Mouse (Mus musculus) lung, postnatal 36 days (tissue): ENCODE measurements at regions not wholly inside any gene's neighbourhood (a gene's known extent, or its start where the extent isn't known, plus 50 kb on each side); places are given as distances from the start of the nearest gene placed in this dataset.

Experiments
- DNase-seq: peaks from one replicate; pipeline ENCODE4 v3.0.0; 2022; ENCODE audit warnings: mixed read lengths

GRCm38 (mm10) chr13:82187196-82187595 is 404.3 kb downstream of the Cetn3 start:
- DNase-seq = no peak

GRCm38 (mm10) chr13:82200739-82201138 is 417.9 kb downstream of the Cetn3 start:
- no peak for DNase-seq

- DNase-seq = no peak
These were observed 442.6 kb downstream of the Cetn3 start for GRCm38 (mm10) chr13:82225430-82225829.

- DNase-seq = no peak
These were observed 451.0 kb downstream of the Cetn3 start for GRCm38 (mm10) chr13:82233901-82234300.

GRCm38 (mm10) chr13:82246231-82246630 is 463.4 kb downstream of the Cetn3 start:
- DNase-seq = no peak

- DNase-seq = peak; percentile 11
These were observed 467.5 kb downstream of the Cetn3 start for GRCm38 (mm10) chr13:82250361-82250760.

- DNase-seq = peak; percentile 0
These were observed 475.6 kb downstream of the Cetn3 start for GRCm38 (mm10) chr13:82258491-82258935.

- no peak for DNase-seq
These were observed 481.4 kb downstream of the Cetn3 start for GRCm38 (mm10) chr13:82264236-82264635.

GRCm38 (mm10) chr13:82265170-82265569 is 482.3 kb downstream of the Cetn3 start:
- no peak for DNase-seq

GRCm38 (mm10) chr13:82265736-82266135 is 482.9 kb downstream of the Cetn3 start:
- no peak for DNase-seq

- no peak for DNase-seq
These were observed 491.9 kb downstream of the Cetn3 start for GRCm38 (mm10) chr13:82274733-82275132.

GRCm38 (mm10) chr13:82276001-82276400 is 493.1 kb downstream of the Cetn3 start:
- DNase-seq = no peak

GRCm38 (mm10) chr13:82280744-82281143 is 497.9 kb downstream of the Cetn3 start:
- no peak for DNase-seq

GRCm38 (mm10) chr13:82295834-82296233 is 513.0 kb downstream of the Cetn3 start:
- no peak for DNase-seq

- no peak for DNase-seq
These were observed 521.4 kb downstream of the Cetn3 start for GRCm38 (mm10) chr13:82304227-82304626.

- DNase-seq = no peak
These were observed 522.2 kb downstream of the Cetn3 start for GRCm38 (mm10) chr13:82305076-82305475.

- DNase-seq = no peak
These were observed 525.5 kb downstream of the Cetn3 start for GRCm38 (mm10) chr13:82308336-82308735.

GRCm38 (mm10) chr13:82316573-82317202 is 533.8 kb downstream of the Cetn3 start:
- no peak for DNase-seq

- DNase-seq = peak; percentile 20
These were observed 534.3 kb downstream of the Cetn3 start for GRCm38 (mm10) chr13:82317203-82317580.

GRCm38 (mm10) chr13:82318395-82318794 is 535.5 kb downstream of the Cetn3 start:
- DNase-seq = no peak

GRCm38 (mm10) chr13:82354355-82354754 is 571.5 kb downstream of the Cetn3 start:
- no peak for DNase-seq

GRCm38 (mm10) chr13:82355296-82355695 is 572.4 kb downstream of the Cetn3 start:
- no peak for DNase-seq

GRCm38 (mm10) chr13:82359442-82359841 is 576.6 kb downstream of the Cetn3 start:
- no peak for DNase-seq

- DNase-seq = no peak
These were observed 577.8 kb downstream of the Cetn3 start for GRCm38 (mm10) chr13:82360711-82361110.

GRCm38 (mm10) chr13:82361379-82361778 is 578.5 kb downstream of the Cetn3 start:
- DNase-seq = no peak
